Mouse (Mus musculus): ENCODE measurements around the gene Agpat2. TPM values are rescaled to one million over a fixed set of nuclear protein-coding genes. Genes with fewer than 3 reads are reported as not detected.
A peak's percentile ranks its signal among the peaks of the same experiment; 100 is the strongest.

Agpat2 gene
- polyA plus RNA-seq (2012; fragmentation: generic; extraction: Trizol), result 31.3 TPM

DNA sequence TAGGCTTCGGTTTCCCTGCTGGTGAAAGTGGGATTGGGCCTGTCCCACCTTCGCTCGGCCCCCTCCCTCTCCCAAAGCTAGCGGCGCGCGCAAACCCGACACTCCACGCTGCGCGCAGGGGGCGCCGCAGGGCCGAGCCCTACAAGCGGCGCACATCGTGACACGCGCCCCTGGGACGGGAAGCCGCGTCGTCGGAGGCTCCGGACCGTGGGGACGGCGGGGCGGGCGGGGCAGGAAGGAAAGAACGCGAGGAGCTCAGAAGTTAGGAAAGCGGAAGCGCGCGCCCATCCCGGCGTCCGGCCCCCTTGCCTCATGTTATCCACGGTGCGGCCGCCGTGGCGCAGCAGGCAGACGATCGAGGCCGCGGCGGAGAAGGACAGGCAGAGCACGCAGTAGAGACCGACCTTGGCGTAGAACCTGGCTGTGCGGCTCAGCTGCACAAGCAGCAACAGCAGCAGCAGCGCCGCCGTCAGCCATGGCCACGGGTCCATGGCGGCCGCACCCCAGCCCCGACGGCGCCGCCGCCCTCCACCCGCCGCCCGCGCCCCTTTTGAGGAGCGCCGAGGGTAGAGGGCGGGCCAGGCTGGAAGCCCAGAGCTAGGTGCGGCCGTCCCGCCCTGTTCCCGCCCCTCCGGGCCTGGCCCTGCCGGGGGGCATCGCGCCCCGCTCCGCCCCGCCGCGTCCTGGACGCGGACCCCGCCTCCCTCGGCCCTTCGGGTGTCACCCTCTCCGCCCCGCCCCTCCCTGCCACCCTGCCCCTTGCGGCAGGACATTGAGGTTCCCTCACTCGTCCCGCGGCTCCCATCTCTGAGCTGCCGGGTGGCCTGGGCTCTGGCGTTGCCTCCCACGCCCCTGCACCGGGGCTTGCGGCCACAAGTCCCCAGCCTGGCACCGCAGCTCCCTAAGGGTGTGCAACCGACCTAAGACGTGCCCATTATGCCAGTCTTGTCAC is at the start of gene Agpat2:
TSS of gene Agpat2 (minus strand) at position 698 of the 952 bp plus-strand sequence.
- H3K36me3 ChIP-seq (ENCODE audit: control insufficient read depth, insufficient read depth), result no peaks in the 10 kb centered on the region
- no peaks in the 10 kb centered on the region for H3K79me2 ChIP-seq (ENCODE audit: control insufficient read depth, insufficient read depth)
- H3ac ChIP-seq (ENCODE audit: control insufficient read depth, insufficient read length), result peak within 1 kb of the TSS; percentile 65
- H3K4me2 ChIP-seq (ENCODE audit: low read depth), result peak within 1 kb of the TSS; percentile 93
- H3K27me3 ChIP-seq (ENCODE audit: control insufficient read depth, insufficient read depth, insufficient read length), result no peaks in the 10 kb centered on the region
- TF ChIP-seq POLR2AphosphoS2 (IDR thresholded peaks at IDR 0.05; ENCODE audit: insufficient read length, low read depth) (no peak), TCF3 (IDR thresholded peaks at IDR 0.05; ENCODE audit: insufficient read length, low read depth) (no peak), SRF (IDR thresholded peaks at IDR 0.05; ENCODE audit: control insufficient read depth, insufficient read length, low read depth) (peak; percentile 31), TCF12 (IDR thresholded peaks at IDR 0.05; ENCODE audit: insufficient read depth, poor library complexity, severe bottlenecking) (no peak), E2F4 (IDR thresholded peaks at IDR 0.05; ENCODE audit: insufficient read depth) (no peak), USF1 (IDR thresholded peaks at IDR 0.05; ENCODE audit: low read depth) (no peak), MYOD1 (IDR thresholded peaks at IDR 0.05; ENCODE audit: control insufficient read depth in 1 of 3, insufficient read length in 2 of 3, low read depth in 2 of 3) (peak in 1 of 3 experiments; percentile 1), MYOG (IDR thresholded peaks at IDR 0.05; ENCODE audit: control insufficient read depth in 1 of 3, insufficient read depth in 1 of 3, insufficient read length in 2 of 3, low read depth in 2 of 3) (peak in 1 of 3 experiments; percentile 0), POLR2A (IDR thresholded peaks at IDR 0.05; ENCODE audit: insufficient read length, low read depth) (peak; percentile 65), CEBPB (IDR thresholded peaks at IDR 0.05; ENCODE audit: insufficient read depth, poor library complexity, severe bottlenecking) (no peak), MAX (IDR thresholded peaks at IDR 0.05; ENCODE audit: low read depth) (no peak), REST (IDR thresholded peaks at IDR 0.05; ENCODE audit: insufficient read depth, insufficient read length) (no peak)
- peak within 1 kb of the TSS; percentile 50 for H3K4me3 ChIP-seq

DNA sequence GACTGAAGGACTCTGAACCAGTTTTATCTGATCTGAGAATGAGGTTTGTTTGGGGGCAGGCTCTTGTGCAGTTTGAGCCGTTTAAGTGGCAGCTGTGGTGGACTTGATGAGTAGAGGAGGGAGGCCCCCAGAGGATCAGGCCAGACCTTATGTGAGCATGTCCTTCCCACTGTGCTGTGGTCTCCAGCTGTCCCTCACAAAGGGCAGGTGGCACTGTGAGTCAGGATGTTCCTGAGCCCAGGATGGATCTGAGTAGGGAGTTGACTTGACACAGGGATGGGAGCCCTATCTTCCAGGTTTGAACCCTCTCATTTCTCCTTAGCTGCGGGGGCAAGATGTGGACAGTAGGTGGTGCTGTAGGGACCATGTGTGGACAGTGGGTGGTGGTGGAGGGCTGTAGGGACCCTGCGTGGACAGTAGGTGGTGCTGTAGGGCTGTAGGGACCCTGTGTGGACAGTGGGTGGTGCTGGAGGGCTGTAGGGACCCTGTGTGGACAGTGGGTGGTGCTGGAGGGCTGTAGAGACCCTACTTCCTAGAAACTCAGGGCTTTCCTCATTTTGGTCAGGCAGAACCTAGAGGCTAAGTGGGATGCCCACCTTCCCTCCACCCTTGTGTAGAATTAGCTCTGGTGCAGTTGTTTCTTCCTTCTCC is 42.6 kb upstream of the Agpat2 start:
- TF ChIP-seq MYOD1 (IDR thresholded peaks at IDR 0.05; ENCODE audit: control insufficient read depth in 1 of 3, insufficient read length in 2 of 3, low read depth in 2 of 3) (peak in 1 of 3 experiments; percentile 5), TCF12 (IDR thresholded peaks at IDR 0.05; ENCODE audit: insufficient read depth, poor library complexity, severe bottlenecking) (no peak), SRF (IDR thresholded peaks at IDR 0.05; ENCODE audit: control insufficient read depth, insufficient read length, low read depth) (peak; percentile 62), MYOG (IDR thresholded peaks at IDR 0.05; ENCODE audit: control insufficient read depth in 1 of 3, insufficient read depth in 1 of 3, insufficient read length in 2 of 3, low read depth in 2 of 3) (peak in 1 of 3 experiments; percentile 10)
- no peaks in the 10 kb centered on the region for H3K27me3 ChIP-seq (ENCODE audit: control insufficient read depth, insufficient read depth, insufficient read length)
- H3K4me3 ChIP-seq, result no peak overlapping the region
- H3K36me3 ChIP-seq (ENCODE audit: control insufficient read depth, insufficient read depth), result no peaks in the 10 kb centered on the region
- H3ac ChIP-seq (ENCODE audit: control insufficient read depth, insufficient read length), result no peak overlapping the region
- H3K4me2 ChIP-seq (ENCODE audit: low read depth), result no peak overlapping the region
- H3K79me2 ChIP-seq (ENCODE audit: control insufficient read depth, insufficient read depth), result no peaks in the 10 kb centered on the region

DNA sequence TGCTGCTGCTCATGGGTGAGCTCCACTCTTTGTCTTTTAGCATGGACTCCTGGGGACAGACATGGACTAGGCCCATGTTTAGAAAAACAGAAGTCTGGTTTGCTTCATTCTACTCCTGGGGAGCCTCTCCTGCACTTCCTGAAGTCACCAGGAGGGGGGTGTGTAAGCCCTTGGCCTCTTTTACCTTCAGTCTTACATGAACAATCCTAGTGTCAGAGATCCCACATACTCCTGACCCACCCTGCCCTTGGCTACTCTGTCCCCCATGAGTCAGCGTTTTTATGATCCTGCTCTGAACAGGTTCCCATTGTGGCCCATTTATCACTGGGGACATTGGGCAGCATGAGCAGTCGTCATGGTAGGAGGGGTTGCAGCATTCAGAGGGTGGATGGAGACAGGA is 39.7 kb upstream of the Agpat2 start:
- Histone ChIP-seq H3K79me2 (ENCODE audit: control insufficient read depth, insufficient read depth) (peaks cover 10% of the 10 kb centered on the region), H3K4me2 (ENCODE audit: low read depth) (no peak overlapping the region), H3K36me3 (ENCODE audit: control insufficient read depth, insufficient read depth) (no peaks in the 10 kb centered on the region)

DNA sequence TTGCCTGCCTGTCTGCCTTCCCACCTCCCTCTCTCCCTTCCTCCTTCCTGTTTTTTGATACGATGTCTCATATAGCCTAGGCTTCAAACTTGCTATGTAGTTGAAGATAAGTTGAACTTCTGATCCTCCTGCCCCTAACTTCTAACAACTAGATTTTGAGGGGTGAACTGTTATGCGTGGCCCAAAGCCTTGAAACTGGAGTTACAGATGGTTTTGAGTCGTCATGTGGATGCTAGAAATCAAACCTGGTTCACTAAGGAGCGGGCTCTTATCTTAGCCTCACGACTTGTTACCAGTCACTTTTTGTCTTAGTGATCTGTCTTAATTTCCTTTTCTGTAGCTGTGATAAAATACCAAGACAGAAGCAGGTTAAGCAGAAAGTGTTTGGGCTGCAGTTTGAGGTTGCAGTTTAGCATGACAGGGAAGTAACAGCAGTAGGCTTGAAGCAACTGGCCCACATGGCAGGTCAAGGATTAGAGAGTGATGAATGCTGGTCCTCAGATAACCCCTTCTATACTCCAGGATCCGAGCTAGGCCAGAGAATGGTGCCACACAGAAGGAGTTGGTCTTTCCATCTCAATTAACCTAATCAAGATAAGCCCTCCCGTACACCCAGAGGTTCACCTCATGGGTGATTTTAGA is 36.9 kb upstream of the Agpat2 start:
- Histone ChIP-seq H3K79me2 (ENCODE audit: control insufficient read depth, insufficient read depth) (peaks cover 29% of the 10 kb centered on the region), H3K4me3 (no peak overlapping the region), H3K27me3 (ENCODE audit: control insufficient read depth, insufficient read depth, insufficient read length) (no peaks in the 10 kb centered on the region), H3ac (ENCODE audit: control insufficient read depth, insufficient read length) (no peak overlapping the region), H3K4me2 (ENCODE audit: low read depth) (peak overlapping the region; percentile 70), H3K36me3 (ENCODE audit: control insufficient read depth, insufficient read depth) (peaks cover 20% of the 10 kb centered on the region)
- TF ChIP-seq TCF12 (IDR thresholded peaks at IDR 0.05; ENCODE audit: insufficient read depth, poor library complexity, severe bottlenecking) (no peak), E2F4 (IDR thresholded peaks at IDR 0.05; ENCODE audit: insufficient read depth) (no peak), SRF (IDR thresholded peaks at IDR 0.05; ENCODE audit: control insufficient read depth, insufficient read length, low read depth) (no peak), MAX (IDR thresholded peaks at IDR 0.05; ENCODE audit: low read depth) (no peak), POLR2A (IDR thresholded peaks at IDR 0.05; ENCODE audit: insufficient read length, low read depth) (no peak), CEBPB (IDR thresholded peaks at IDR 0.05; ENCODE audit: insufficient read depth, poor library complexity, severe bottlenecking) (no peak), REST (IDR thresholded peaks at IDR 0.05; ENCODE audit: insufficient read depth, insufficient read length) (no peak), POLR2AphosphoS2 (IDR thresholded peaks at IDR 0.05; ENCODE audit: insufficient read length, low read depth) (no peak), MYOG (IDR thresholded peaks at IDR 0.05; ENCODE audit: control insufficient read depth in 1 of 3, insufficient read depth in 1 of 3, insufficient read length in 2 of 3, low read depth in 2 of 3) (no peak), MYOD1 (IDR thresholded peaks at IDR 0.05; ENCODE audit: control insufficient read depth in 1 of 3, insufficient read length in 2 of 3, low read depth in 2 of 3) (no peak), USF1 (IDR thresholded peaks at IDR 0.05; ENCODE audit: low read depth) (no peak)

More for the DNA sequence above, 39.7 kb upstream of the Agpat2 start:
- Histone ChIP-seq H3ac (ENCODE audit: control insufficient read depth, insufficient read length) (no peak overlapping the region), H3K27me3 (ENCODE audit: control insufficient read depth, insufficient read depth, insufficient read length) (no peaks in the 10 kb centered on the region), H3K4me3 (no peak overlapping the region)
- TF ChIP-seq POLR2A (IDR thresholded peaks at IDR 0.05; ENCODE audit: insufficient read length, low read depth) (no peak), USF1 (IDR thresholded peaks at IDR 0.05; ENCODE audit: low read depth) (no peak), POLR2AphosphoS2 (IDR thresholded peaks at IDR 0.05; ENCODE audit: insufficient read length, low read depth) (no peak), TCF12 (IDR thresholded peaks at IDR 0.05; ENCODE audit: insufficient read depth, poor library complexity, severe bottlenecking) (no peak), REST (IDR thresholded peaks at IDR 0.05; ENCODE audit: insufficient read depth, insufficient read length) (no peak), MYOD1 (IDR thresholded peaks at IDR 0.05; ENCODE audit: control insufficient read depth in 1 of 3, insufficient read length in 2 of 3, low read depth in 2 of 3) (no peak), SRF (IDR thresholded peaks at IDR 0.05; ENCODE audit: control insufficient read depth, insufficient read length, low read depth) (no peak)
